Mouse (Mus musculus) right cerebral cortex, postnatal 36 days (tissue): ENCODE measurements at regions not wholly inside any gene's neighbourhood (a gene's known extent, or its start where the extent isn't known, plus 50 kb on each side); places are given as distances from the start of the nearest gene placed in this dataset.

Experiments
- DNase-seq, 2 experiments: peaks; one replicate each; pipeline ENCODE4 v3.0.0; 2022; ENCODE audit warnings: low spot score in 2 of 2, mixed read lengths in 1 of 2

- peak in 1 of 2 experiments; percentile 9 for DNase-seq
Observed at GRCm38 (mm10) chr16:93141967-93142366, 316.0 kb upstream of the Runx1 start.

- no peak for DNase-seq
Observed at GRCm38 (mm10) chr16:93140535-93141110, 314.7 kb upstream of the Runx1 start.

- DNase-seq = no peak
Observed at GRCm38 (mm10) chr16:93137249-93137648, 311.3 kb upstream of the Runx1 start.

GRCm38 (mm10) chr16:93131404-93131803 is 305.5 kb upstream of the Runx1 start:
- DNase-seq = no peak

GRCm38 (mm10) chr16:93130622-93131021 is 304.7 kb upstream of the Runx1 start:
- DNase-seq = no peak

GRCm38 (mm10) chr16:93123707-93124106 is 297.8 kb upstream of the Runx1 start:
- no peak for DNase-seq

- peak; percentile 28 to 43 for DNase-seq
Observed at GRCm38 (mm10) chr16:93116111-93116969, 290.4 kb upstream of the Runx1 start.

GRCm38 (mm10) chr16:93110912-93111311 is 285.0 kb upstream of the Runx1 start:
- DNase-seq = no peak

- DNase-seq = no peak
Observed at GRCm38 (mm10) chr16:93110451-93110850, 284.5 kb upstream of the Runx1 start.

GRCm38 (mm10) chr16:93109683-93110407 is 283.9 kb upstream of the Runx1 start:
- DNase-seq = no peak

- no peak for DNase-seq
Observed at GRCm38 (mm10) chr16:93107524-93107845, 281.5 kb upstream of the Runx1 start.

- no peak for DNase-seq
Observed at GRCm38 (mm10) chr16:93106811-93107523, 281.0 kb upstream of the Runx1 start.

- peak in 1 of 2 experiments; percentile 10 for DNase-seq
Observed at GRCm38 (mm10) chr16:93102174-93102573, 276.2 kb upstream of the Runx1 start.

- no peak for DNase-seq
Observed at GRCm38 (mm10) chr16:93098057-93098456, 272.1 kb upstream of the Runx1 start.

- DNase-seq = no peak
Observed at GRCm38 (mm10) chr16:93096175-93096574, 270.2 kb upstream of the Runx1 start.

GRCm38 (mm10) chr16:93092796-93093195 is 266.8 kb upstream of the Runx1 start:
- DNase-seq = no peak

GRCm38 (mm10) chr16:93085227-93085883 is 259.4 kb upstream of the Runx1 start:
- DNase-seq = no peak

- no peak for DNase-seq
Observed at GRCm38 (mm10) chr16:93083756-93084155, 257.8 kb upstream of the Runx1 start.

GRCm38 (mm10) chr16:93083142-93083541 is 257.2 kb upstream of the Runx1 start:
- no peak for DNase-seq

GRCm38 (mm10) chr16:93081533-93081932 is 255.6 kb upstream of the Runx1 start:
- DNase-seq = no peak

- DNase-seq = no peak
Observed at GRCm38 (mm10) chr16:93079660-93080390, 253.9 kb upstream of the Runx1 start.
